Mouse (Mus musculus) liver, embryonic 15.5 days (tissue): ENCODE results near the gene Slc2a2. TPM values are rescaled to one million over a fixed set of nuclear protein-coding genes. Genes with fewer than 3 reads are reported as not detected.

Source experiments
- ATAC-seq: fragments of 200-750 bp; cut with Nextera tagmentation; 2 replicates; pipeline ENCODE4 v1.8.0; 2017; ENCODE audit warnings: moderate number of reproducible peaks, mild to moderate bottlenecking, moderate library complexity; ENCODE audit not compliant: insufficient read depth
- H3K27ac ChIP-seq: fragments of 300-500 bp; sonication (generic); replicated peaks from 2 replicates; pipeline ENCODE4 v1.5.1; 2015; ENCODE audit warnings: mild to moderate bottlenecking, inconsistent platforms
- H3K27me3 ChIP-seq: fragments of 300-500 bp; sonication (generic); 2 replicates; pipeline ENCODE4 v1.6.1; 2015; ENCODE audit warnings: mild to moderate bottlenecking, inconsistent platforms
- H3K36me3 ChIP-seq: fragments of 300-500 bp; sonication (generic); replicated peaks from 2 replicates; pipeline ENCODE4 v1.6.1; 2015; ENCODE audit warnings: moderate library complexity, mild to moderate bottlenecking, inconsistent platforms
- H3K4me1 ChIP-seq: fragments of 300-500 bp; sonication (generic); replicated peaks from 2 replicates; pipeline ENCODE4 v1.6.1; 2015; ENCODE audit warnings: inconsistent platforms
- H3K4me2 ChIP-seq: fragments of 300-500 bp; sonication (generic); 2 replicates; pipeline ENCODE4 v1.6.1; 2015; ENCODE audit warnings: moderate library complexity, mild to moderate bottlenecking, inconsistent platforms
- H3K4me3 ChIP-seq: fragments of 300-500 bp; sonication (generic); replicated peaks from 2 replicates; pipeline ENCODE4 v1.5.1; 2015; ENCODE audit warnings: mild to moderate bottlenecking, inconsistent platforms
- H3K9ac ChIP-seq: fragments of 300-500 bp; sonication (generic); 2 replicates; pipeline ENCODE4 v1.6.1; 2015; ENCODE audit warnings: moderate library complexity, mild to moderate bottlenecking, inconsistent platforms
- H3K9me3 ChIP-seq: fragments of 300-500 bp; sonication (generic); replicated peaks from 2 replicates; pipeline ENCODE4 v1.6.1; 2016; ENCODE audit warnings: inconsistent platforms
- WGBS: fragments of 180-500 bp; shearing (Covaris S2); methylation state at CpG from one replicate; pipeline ENCODE4 v1.1.7; 2015; ENCODE audit warnings: mixed read lengths; ENCODE audit not compliant: insufficient replicate concordance; 5-methylcytosine and 5-hydroxymethylcytosine counted together
- polyA plus RNA-seq: library from polyadenylated mRNA; unstranded; fragments of >200 nt; fragmentation: Nextera tagmentation; extraction: Ambion mirVana; gene quantifications from 2 replicates; pipeline ENCODE4 v1.2.1, GENCODE M21; 2015

The Slc2a2 gene
- polyA plus RNA-seq, 1 experiment from 2014 or later: 32.3 TPM

GRCm38 (mm10) chr3:28726356-28726755 lies 28.7 kb downstream of the Slc2a2 start:
- no peak overlapping the region for H3K4me3 ChIP-seq
- H3K4me2 ChIP-seq: no peak overlapping the region
- H3K9me3 ChIP-seq: no peaks in the 10 kb centered on the region
- H3K9ac ChIP-seq: no peak overlapping the region
- peaks cover 7% of the 10 kb centered on the region; the same call in 1 of the 2 replicates for H3K4me1 ChIP-seq
- 79% methylated on average over 7 of the region's 7 CpGs for WGBS
- H3K36me3 ChIP-seq: 0 out of 2 replicates have a peak, but pooled peaks cover 3% of the 10 kb centered on the region
- no peak for ATAC-seq
- no peak overlapping the region for H3K27ac ChIP-seq
- H3K27me3 ChIP-seq: no peaks in the 10 kb centered on the region

GRCm38 (mm10) chr3:28734712-28735111 lies 37.0 kb downstream of the Slc2a2 start:
- WGBS: 57% methylated on average over 2 of the region's 2 CpGs
- Histone ChIP-seq H3K9me3 (no peaks in the 10 kb centered on the region), H3K36me3 (no peaks in the 10 kb centered on the region), H3K4me1 (no peaks in the 10 kb centered on the region), H3K9ac (no peak overlapping the region), H3K27me3 (no peaks in the 10 kb centered on the region), H3K4me3 (no peak overlapping the region), H3K4me2 (no peak overlapping the region), H3K27ac (no peak overlapping the region)
- no peak for ATAC-seq

- Histone ChIP-seq H3K4me3 (no peak overlapping the region), H3K27me3 (no peaks in the 10 kb centered on the region), H3K9ac (no peak overlapping the region), H3K4me1 (no peaks in the 10 kb centered on the region), H3K9me3 (no peaks in the 10 kb centered on the region), H3K27ac (no peak overlapping the region), H3K4me2 (no peak overlapping the region), H3K36me3 (no peaks in the 10 kb centered on the region)
- 55% methylated on average over 2 of the region's 2 CpGs for WGBS
- ATAC-seq: peak; percentile 60
Observed at GRCm38 (mm10) chr3:28736981-28737380, 39.3 kb downstream of the Slc2a2 start.

GRCm38 (mm10) chr3:28740353-28740752 lies 42.6 kb downstream of the Slc2a2 start:
- Histone ChIP-seq H3K9me3 (no peaks in the 10 kb centered on the region), H3K27me3 (no peaks in the 10 kb centered on the region), H3K4me3 (no peak overlapping the region), H3K27ac (no peak overlapping the region), H3K9ac (no peak overlapping the region), H3K36me3 (no peaks in the 10 kb centered on the region), H3K4me1 (no peaks in the 10 kb centered on the region), H3K4me2 (no peak overlapping the region)
- WGBS: 41% methylated on average over 6 of the region's 6 CpGs
- no peak for ATAC-seq

- Histone ChIP-seq H3K4me3 (no peak overlapping the region), H3K9me3 (no peaks in the 10 kb centered on the region), H3K4me1 (no peaks in the 10 kb centered on the region), H3K36me3 (no peaks in the 10 kb centered on the region), H3K4me2 (no peak overlapping the region), H3K27me3 (no peaks in the 10 kb centered on the region), H3K9ac (no peak overlapping the region), H3K27ac (no peak overlapping the region)
- WGBS: 55% methylated on average over 8 of the region's 8 CpGs
- ATAC-seq: no peak
Observed at GRCm38 (mm10) chr3:28743251-28743650, 45.5 kb downstream of the Slc2a2 start.

- no peak overlapping the region for H3K4me2 ChIP-seq
- no peaks in the 10 kb centered on the region for H3K9me3 ChIP-seq
- H3K4me3 ChIP-seq: no peak overlapping the region
- H3K36me3 ChIP-seq: no peaks in the 10 kb centered on the region
- H3K27me3 ChIP-seq: no peaks in the 10 kb centered on the region
- peak; percentile 57; the same call in 1 of the 2 replicates for ATAC-seq
- no peak overlapping the region for H3K9ac ChIP-seq
- H3K4me1 ChIP-seq: no peaks in the 10 kb centered on the region
- 30% methylated on average over 7 of the region's 7 CpGs for WGBS
- H3K27ac ChIP-seq: no peak overlapping the region
Observed at GRCm38 (mm10) chr3:28745835-28746483, 48.3 kb downstream of the Slc2a2 start.

GRCm38 (mm10) chr3:28748151-28748550 lies 50.4 kb downstream of the Slc2a2 start:
- no peaks in the 10 kb centered on the region for H3K4me1 ChIP-seq
- H3K4me2 ChIP-seq: no peak overlapping the region
- no peak for ATAC-seq
- no peaks in the 10 kb centered on the region for H3K36me3 ChIP-seq
- H3K4me3 ChIP-seq: no peak overlapping the region
- no peaks in the 10 kb centered on the region for H3K27me3 ChIP-seq
- WGBS: 81% methylated on average over 3 of the region's 3 CpGs
- no peak overlapping the region for H3K9ac ChIP-seq
- no peak overlapping the region for H3K27ac ChIP-seq
- H3K9me3 ChIP-seq: no peaks in the 10 kb centered on the region

- Histone ChIP-seq H3K27me3 (no peaks in the 10 kb centered on the region), H3K4me3 (no peak overlapping the region), H3K27ac (no peak overlapping the region), H3K4me1 (no peaks in the 10 kb centered on the region), H3K9me3 (no peaks in the 10 kb centered on the region), H3K36me3 (no peaks in the 10 kb centered on the region), H3K9ac (no peak overlapping the region), H3K4me2 (no peak overlapping the region)
- no peak for ATAC-seq
Observed at GRCm38 (mm10) chr3:28748956-28749355, 51.3 kb downstream of the Slc2a2 start.

GRCm38 (mm10) chr3:28755477-28755876 lies 57.8 kb downstream of the Slc2a2 start:
- no peaks in the 10 kb centered on the region for H3K4me1 ChIP-seq
- 55% methylated on average over 7 of the region's 7 CpGs for WGBS
- H3K4me3 ChIP-seq: no peak overlapping the region
- no peak overlapping the region for H3K4me2 ChIP-seq
- ATAC-seq: no peak
- no peak overlapping the region for H3K9ac ChIP-seq
- no peaks in the 10 kb centered on the region for H3K9me3 ChIP-seq
- H3K27ac ChIP-seq: no peak overlapping the region
- H3K27me3 ChIP-seq: peaks cover 3% of the 10 kb centered on the region; the same call in 1 of the 2 replicates
- H3K36me3 ChIP-seq: no peaks in the 10 kb centered on the region

- no peaks in the 10 kb centered on the region for H3K36me3 ChIP-seq
- ATAC-seq: no peak
Observed at GRCm38 (mm10) chr3:28761225-28761789, 63.6 kb downstream of the Slc2a2 start.

GRCm38 (mm10) chr3:28766935-28767334 lies 69.2 kb downstream of the Slc2a2 start:
- ATAC-seq: no peak
- Histone ChIP-seq H3K4me1 (no peaks in the 10 kb centered on the region), H3K9ac (no peak overlapping the region), H3K27me3 (no peaks in the 10 kb centered on the region), H3K27ac (no peak overlapping the region), H3K9me3 (no peaks in the 10 kb centered on the region), H3K36me3 (no peaks in the 10 kb centered on the region), H3K4me2 (no peak overlapping the region), H3K4me3 (no peak overlapping the region)
- 66% methylated on average over 4 of the region's 4 CpGs for WGBS

More at GRCm38 (mm10) chr3:28761225-28761789, 63.6 kb downstream of the Slc2a2 start:
- no peaks in the 10 kb centered on the region for H3K4me1 ChIP-seq
- H3K9ac ChIP-seq: no peak overlapping the region
- no peak overlapping the region for H3K27ac ChIP-seq
- H3K27me3 ChIP-seq: no peaks in the 10 kb centered on the region
- H3K4me3 ChIP-seq: no peak overlapping the region
- no peaks in the 10 kb centered on the region for H3K9me3 ChIP-seq
- H3K4me2 ChIP-seq: no peak overlapping the region
- WGBS: 76% methylated on average over 8 of the region's 8 CpGs

GRCm38 (mm10) chr3:28768222-28768621 lies 70.5 kb downstream of the Slc2a2 start:
- 61% methylated on average over 3 of the region's 3 CpGs for WGBS
- no peak overlapping the region for H3K27ac ChIP-seq
- no peak for ATAC-seq
- H3K9ac ChIP-seq: no peak overlapping the region
- H3K4me3 ChIP-seq: no peak overlapping the region
- no peaks in the 10 kb centered on the region for H3K36me3 ChIP-seq
- H3K4me2 ChIP-seq: no peak overlapping the region
- H3K27me3 ChIP-seq: no peaks in the 10 kb centered on the region
- H3K9me3 ChIP-seq: no peaks in the 10 kb centered on the region
- H3K4me1 ChIP-seq: no peaks in the 10 kb centered on the region
